Mouse (Mus musculus): ENCODE data around the gene Ppp2r5a.

DNA sequence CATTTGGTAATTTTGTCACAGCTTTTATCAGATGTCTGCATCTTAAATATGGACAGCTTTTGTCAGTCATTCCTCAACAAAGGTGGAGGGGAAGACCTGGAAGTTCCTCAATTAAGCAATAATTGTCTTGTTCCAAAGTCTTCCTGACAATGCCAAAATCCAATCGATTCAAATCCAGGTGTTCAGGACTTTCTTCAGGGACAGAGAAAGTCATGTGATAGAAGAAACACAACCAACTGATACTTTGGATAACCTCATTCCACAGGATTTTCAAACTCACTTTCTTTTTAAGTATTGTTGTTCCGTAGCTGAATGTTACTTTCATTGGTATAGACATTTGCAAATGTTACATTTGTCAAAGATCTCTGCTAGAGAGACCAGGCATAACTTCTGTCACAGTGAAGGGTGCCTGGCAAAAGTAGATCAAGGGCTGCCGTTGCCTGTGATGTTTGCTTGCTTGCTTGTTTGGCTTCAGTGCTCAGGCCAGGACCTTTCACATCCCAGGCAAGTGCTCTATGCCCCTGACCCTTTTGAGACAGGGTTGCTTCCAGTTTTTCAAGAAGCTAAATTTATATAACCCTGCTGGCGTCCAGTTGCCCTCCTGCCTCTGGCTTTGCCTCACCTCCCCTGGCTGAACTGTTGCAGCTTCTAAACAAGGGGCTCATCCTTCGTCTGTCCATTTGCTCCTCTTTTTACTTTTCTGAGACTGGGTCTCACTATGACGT lies 10.8 kb upstream of the Ppp2r5a start:
- no peak for TF ChIP-seq EP300 (IDR thresholded peaks at IDR 0.05; ENCODE audit: low read depth)
- no peak for TF ChIP-seq CTCF (IDR thresholded peaks at IDR 0.05; ENCODE audit: low read depth)
